Mouse (Mus musculus): ENCODE measurements around the gene Acaa1a.

DNA sequence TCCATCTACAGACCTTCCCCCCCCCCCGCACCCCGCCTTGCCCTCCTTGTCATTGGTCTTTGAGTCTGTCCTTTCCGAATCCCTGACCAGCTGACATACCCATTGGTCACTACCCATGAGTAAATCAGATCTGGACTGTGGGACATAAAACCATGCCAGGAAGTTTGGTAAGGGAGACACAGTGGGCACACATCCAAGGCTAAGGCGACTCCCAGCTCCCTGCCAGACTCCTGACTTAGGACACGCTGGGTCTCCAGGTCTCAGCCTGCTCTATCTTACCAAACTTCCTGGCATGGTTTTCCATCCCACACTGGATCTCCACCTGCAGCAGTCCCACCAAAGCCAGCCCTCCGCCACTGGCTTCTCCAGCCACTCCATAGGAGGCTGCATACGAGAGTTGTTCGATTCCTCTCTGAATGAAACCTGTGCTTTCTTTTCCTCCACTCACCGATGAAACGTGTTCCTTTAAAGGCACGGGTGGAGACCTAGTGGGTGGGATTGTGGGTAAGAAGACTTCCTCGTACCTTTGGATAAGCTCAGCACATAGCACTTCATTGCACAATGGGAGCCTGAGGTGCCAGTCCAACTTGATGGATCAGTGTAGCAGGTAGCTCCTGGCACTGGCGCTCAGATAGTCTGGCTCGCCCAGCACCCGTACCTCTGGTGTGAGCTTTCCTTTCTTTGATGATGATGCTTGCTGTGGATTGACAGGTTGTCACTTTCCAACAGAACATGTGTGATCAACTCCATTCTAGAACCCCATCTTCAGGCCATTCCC, 9.1 kb upstream of the Acaa1a start:
- no peak for TF ChIP-seq CTCF (IDR thresholded peaks at IDR 0.05)
- TF ChIP-seq POLR2A (IDR thresholded peaks at IDR 0.05; ENCODE audit: insufficient read depth, low read depth, low read length) = no peak
